Mouse (Mus musculus) intestine, embryonic 14.5 days (tissue): ENCODE measurements around the gene Ddx39. TPM values are rescaled to one million over a fixed set of nuclear protein-coding genes. Genes with fewer than 3 reads are reported as not detected.

Experiments
- ATAC-seq: fragments of 200-750 bp; cut with Nextera tagmentation; replicated peaks from 2 replicates; pipeline ENCODE4 v1.8.0; 2017; ENCODE audit warnings: low read depth, moderate number of reproducible peaks, moderate TSS enrichment, moderate library complexity; ENCODE audit not compliant: low FRiP score, low TSS enrichment
- DNase-seq: peaks from one replicate; pipeline ENCODE4 v3.0.0-alpha.2; 2018; ENCODE audit warnings: low spot score
- H3K27ac ChIP-seq: fragments of 300-500 bp; sonication (generic); 2 replicates; pipeline ENCODE4 v1.5.1; 2014; ENCODE audit warnings: low read depth, mild to moderate bottlenecking, control low read depth
- H3K27me3 ChIP-seq: fragments of 300-500 bp; sonication (generic); replicated peaks from 2 replicates; pipeline ENCODE4 v1.6.1; 2014; ENCODE audit warnings: low read length, control low read depth; ENCODE audit not compliant: control insufficient read depth, insufficient read depth
- H3K36me3 ChIP-seq: fragments of 300-500 bp; sonication (generic); 2 replicates; pipeline ENCODE4 v1.6.1; 2014; ENCODE audit warnings: low read length, control low read depth; ENCODE audit not compliant: control insufficient read depth, insufficient read depth
- H3K4me1 ChIP-seq: fragments of 300-500 bp; sonication (generic); replicated peaks from 2 replicates; pipeline ENCODE4 v1.6.1; 2014; ENCODE audit warnings: low read length, control low read depth, mixed read lengths; ENCODE audit not compliant: control insufficient read depth, insufficient read depth
- H3K4me2 ChIP-seq: fragments of 300-500 bp; sonication (generic); 2 replicates; pipeline ENCODE4 v1.6.1; 2014; ENCODE audit warnings: low read length
- H3K4me3 ChIP-seq: fragments of 300-500 bp; sonication (generic); 2 replicates; pipeline ENCODE4 v1.5.1; 2014; ENCODE audit warnings: low read depth, low read length, control low read depth, mixed read lengths
- H3K9ac ChIP-seq: fragments of 300-500 bp; sonication (generic); 2 replicates; pipeline ENCODE4 v1.6.1; 2014; ENCODE audit warnings: mild to moderate bottlenecking, low read length
- H3K9me3 ChIP-seq: fragments of 300-500 bp; sonication (generic); 2 replicates; pipeline ENCODE4 v1.6.1; 2016; ENCODE audit warnings: low read length, control low read depth; ENCODE audit not compliant: control insufficient read depth
- WGBS: fragments of 180-500 bp; shearing (Covaris S2); extraction: QIAGEN DNeasy Blood & Tissue Kit; methylation state at CpG from one replicate; pipeline ENCODE4 v1.1.7; 2014; 5-methylcytosine and 5-hydroxymethylcytosine counted together
- polyA plus RNA-seq: library from polyadenylated mRNA; unstranded; fragments of >200 nt; fragmentation: Nextera tagmentation; extraction: Ambion mirVana; gene quantifications from 2 replicates; pipeline ENCODE4 v1.2.1, GENCODE M21; 2014

Ddx39 gene
- polyA plus RNA-seq, 1 experiment from 2014 or later: 222 TPM

GRCm38 (mm10) chr8:83747661-83748346 is 32.8 kb downstream of the Ddx39 start:
- ATAC-seq (peak; percentile 60; the same call in 1 of the 2 replicates), DNase-seq (peak; percentile 69)
- H3K4me2 ChIP-seq: peak overlapping the region; percentile 51
- H3K9me3 ChIP-seq: no peaks in the 10 kb centered on the region
- WGBS: 2% methylated on average over 28 of the region's 28 CpGs
- 0 out of 2 replicates have a peak overlapping the region, but pooled peaks have one; percentile 31 for H3K9ac ChIP-seq
- H3K36me3 ChIP-seq: no peaks in the 10 kb centered on the region
- H3K27me3 ChIP-seq: peaks cover 4% of the 10 kb centered on the region; the same call in 1 of the 2 replicates
- H3K4me3 ChIP-seq: peak overlapping the region; percentile 22
- H3K27ac ChIP-seq: peak overlapping the region; percentile 80
- H3K4me1 ChIP-seq: peaks cover 12% of the 10 kb centered on the region

- DNase-seq (no peak), ATAC-seq (peak; percentile 25; the same call in 1 of the 2 replicates)
- Histone ChIP-seq H3K4me2 (peak overlapping the region; percentile 51; the same call in 1 of the 2 replicates), H3K36me3 (no peaks in the 10 kb centered on the region), H3K9me3 (no peaks in the 10 kb centered on the region), H3K9ac (no peak overlapping the region), H3K27me3 (peaks cover 4% of the 10 kb centered on the region; the same call in 1 of the 2 replicates), H3K27ac (peak overlapping the region; percentile 80), H3K4me3 (no peak overlapping the region), H3K4me1 (peaks cover 12% of the 10 kb centered on the region)
- WGBS: 17% methylated on average over 3 of the region's 3 CpGs
Measured at GRCm38 (mm10) chr8:83748708-83749107, 33.7 kb downstream of the Ddx39 start.

DNA sequence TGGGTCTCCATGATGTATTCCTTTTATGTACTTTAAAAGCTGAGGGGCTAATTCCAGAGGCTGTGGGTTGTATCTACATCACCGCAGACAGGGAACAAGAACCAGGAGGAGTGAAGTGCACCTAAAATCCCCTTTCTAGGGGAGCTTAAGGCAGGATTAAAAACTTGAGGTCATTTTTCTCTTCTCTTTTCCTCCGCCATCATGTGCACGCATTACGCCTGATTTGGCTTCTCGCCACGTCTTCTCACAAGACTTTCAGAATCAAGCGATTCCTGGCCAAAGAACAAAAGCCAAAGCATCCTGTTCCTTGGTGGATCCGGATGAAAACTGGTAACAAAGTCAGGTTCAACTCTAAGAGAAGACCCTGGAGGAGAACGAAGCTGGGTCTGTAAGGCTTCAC is 34.3 kb downstream of the Ddx39 start:
- Histone ChIP-seq H3K4me2 (no peak overlapping the region), H3K9me3 (no peaks in the 10 kb centered on the region), H3K9ac (no peak overlapping the region), H3K4me1 (peaks cover 12% of the 10 kb centered on the region), H3K36me3 (no peaks in the 10 kb centered on the region), H3K4me3 (no peak overlapping the region), H3K27ac (peak overlapping the region; percentile 80), H3K27me3 (peaks cover 4% of the 10 kb centered on the region; the same call in 1 of the 2 replicates)
- WGBS: 80% methylated on average over 9 of the region's 9 CpGs
- ATAC-seq: no peak
- no peak for DNase-seq

DNA sequence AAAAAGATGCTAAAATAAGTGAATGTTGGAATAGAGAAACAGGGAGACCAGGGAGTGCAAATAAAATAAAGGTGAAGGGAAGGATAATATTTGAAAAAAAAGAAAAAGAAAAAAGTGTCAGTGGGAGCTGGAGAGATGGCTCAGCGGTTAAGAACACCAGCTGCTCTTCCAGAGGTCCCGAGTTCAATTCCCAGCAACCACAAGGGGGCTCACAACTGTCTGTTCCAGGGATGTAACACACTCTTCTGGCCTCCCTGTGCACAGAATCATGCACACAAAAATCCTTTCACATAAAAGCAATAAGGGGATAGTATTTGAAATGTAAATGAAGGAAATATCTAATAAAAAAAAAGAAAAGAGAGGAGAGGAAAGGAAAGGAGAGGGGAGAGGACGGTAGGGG is 39.2 kb downstream of the Ddx39 start:
- no peak overlapping the region for H3K4me2 ChIP-seq
- ATAC-seq: no peak
- H3K9me3 ChIP-seq: peaks cover 5% of the 10 kb centered on the region; the same call in 1 of the 2 replicates
- no peak overlapping the region for H3K4me3 ChIP-seq
- H3K27ac ChIP-seq: no peak overlapping the region
- no peaks in the 10 kb centered on the region for H3K4me1 ChIP-seq
- H3K36me3 ChIP-seq: no peaks in the 10 kb centered on the region
- no peak overlapping the region for H3K9ac ChIP-seq
- no peaks in the 10 kb centered on the region for H3K27me3 ChIP-seq
- 36% methylated on average over 3 of the region's 3 CpGs for WGBS
- DNase-seq: no peak

DNA sequence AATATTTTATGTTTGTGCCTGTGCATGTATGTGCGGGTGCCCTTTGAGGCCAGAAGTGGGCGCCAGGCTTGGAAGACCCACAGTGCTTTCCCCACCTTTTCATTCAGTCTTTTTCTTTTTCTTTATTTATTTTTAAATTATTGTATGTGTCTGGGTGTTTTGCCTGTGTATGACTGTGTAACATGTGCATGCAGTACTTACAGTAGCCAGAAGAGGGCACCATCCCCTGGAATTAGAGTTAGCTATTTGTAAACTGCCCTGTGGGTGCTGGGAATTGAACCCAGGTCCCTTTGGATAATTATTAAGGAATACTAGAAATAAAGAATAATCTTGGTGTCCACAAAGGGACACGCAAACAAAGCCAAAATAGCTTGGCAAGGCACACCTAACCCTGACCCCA is 41.3 kb downstream of the Ddx39 start:
- H3K4me1 ChIP-seq: no peaks in the 10 kb centered on the region
- no peak for ATAC-seq

GRCm38 (mm10) chr8:83757084-83757607 is 42.2 kb downstream of the Ddx39 start:
- Histone ChIP-seq H3K9ac (no peak overlapping the region), H3K4me1 (no peaks in the 10 kb centered on the region), H3K4me2 (no peak overlapping the region), H3K36me3 (no peaks in the 10 kb centered on the region), H3K9me3 (peaks cover 5% of the 10 kb centered on the region; the same call in 1 of the 2 replicates), H3K27ac (no peak overlapping the region), H3K4me3 (no peak overlapping the region), H3K27me3 (no peaks in the 10 kb centered on the region)
- ATAC-seq (peak; percentile 81), DNase-seq (no peak)
- 65% methylated on average over 6 of the region's 6 CpGs for WGBS

More for the DNA sequence above, 41.3 kb downstream of the Ddx39 start:
- WGBS: 98% methylated on average over 3 of the region's 3 CpGs
- Histone ChIP-seq H3K4me3 (no peak overlapping the region), H3K27ac (no peak overlapping the region), H3K9ac (no peak overlapping the region), H3K27me3 (no peaks in the 10 kb centered on the region), H3K9me3 (peaks cover 5% of the 10 kb centered on the region; the same call in 1 of the 2 replicates), H3K36me3 (no peaks in the 10 kb centered on the region), H3K4me2 (no peak overlapping the region)
- DNase-seq: no peak

DNA sequence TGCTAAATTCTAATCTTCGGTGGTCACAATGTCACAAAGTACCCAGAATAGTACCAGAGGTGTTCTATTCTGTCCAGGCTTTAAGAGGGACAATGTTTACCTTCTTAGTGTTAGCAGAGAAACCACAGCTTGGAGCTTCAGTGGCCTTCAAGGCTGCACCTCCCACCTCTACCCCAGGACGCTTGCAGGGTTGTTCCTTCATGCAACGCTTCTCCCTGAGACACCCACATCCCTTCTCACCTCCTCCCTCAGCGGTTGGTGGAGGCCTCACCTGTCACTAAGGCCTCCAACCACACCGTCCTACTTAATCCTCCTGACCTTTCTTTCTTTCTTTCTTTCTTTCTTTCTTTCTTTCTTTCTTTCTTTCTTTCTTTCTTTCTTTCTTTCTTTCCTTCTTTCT is 43.3 kb downstream of the Ddx39 start:
- ATAC-seq (no peak), DNase-seq (no peak)
- Histone ChIP-seq H3K36me3 (no peaks in the 10 kb centered on the region), H3K27me3 (no peaks in the 10 kb centered on the region), H3K4me1 (no peaks in the 10 kb centered on the region), H3K4me3 (no peak overlapping the region), H3K4me2 (no peak overlapping the region), H3K9ac (no peak overlapping the region), H3K9me3 (peaks cover 5% of the 10 kb centered on the region; the same call in 1 of the 2 replicates), H3K27ac (no peak overlapping the region)
- 67% methylated on average over 5 of the region's 5 CpGs for WGBS

DNA sequence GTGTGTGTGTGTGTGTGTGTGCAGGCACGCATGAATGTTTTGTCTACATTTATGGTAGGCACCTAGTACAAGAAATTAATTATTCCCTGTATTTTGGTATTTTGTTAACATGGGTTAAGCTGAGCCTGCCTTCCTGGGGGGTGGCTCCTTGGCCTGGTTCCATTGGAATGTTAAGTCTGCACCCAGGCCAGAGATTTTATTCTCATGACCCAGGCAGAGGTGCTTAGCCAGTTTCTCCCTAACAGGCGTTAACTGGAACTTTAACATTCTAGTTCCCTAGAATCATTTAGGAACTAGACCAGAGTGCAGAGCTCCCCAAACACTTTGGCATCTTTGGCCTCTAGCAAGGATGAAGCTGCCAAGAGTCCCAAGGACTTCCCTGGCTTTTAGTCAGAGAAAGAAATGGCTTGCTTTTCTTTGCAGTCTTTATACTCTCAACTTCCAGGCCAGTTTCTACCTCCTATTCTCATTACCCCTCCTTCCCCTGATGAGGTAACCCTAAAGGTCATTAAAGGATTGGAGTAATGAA is 44.3 kb downstream of the Ddx39 start:
- 67% methylated on average over 2 of the region's 2 CpGs for WGBS
- Histone ChIP-seq H3K27ac (no peak overlapping the region), H3K9me3 (peaks cover 5% of the 10 kb centered on the region; the same call in 1 of the 2 replicates), H3K36me3 (no peaks in the 10 kb centered on the region), H3K4me3 (no peak overlapping the region), H3K4me2 (no peak overlapping the region), H3K27me3 (no peaks in the 10 kb centered on the region), H3K9ac (no peak overlapping the region), H3K4me1 (no peaks in the 10 kb centered on the region)
- DNase-seq: no peak
- ATAC-seq: no peak
